Mouse (Mus musculus): ENCODE data around the gene Slc25a44. TPM values are rescaled to one million over a fixed set of nuclear protein-coding genes. Genes with fewer than 3 reads are reported as not detected.

Gene Slc25a44
- total and polyA plus RNA-seq, 3 experiments = 11.9 to 19.1 (median 14.6) TPM

DNA sequence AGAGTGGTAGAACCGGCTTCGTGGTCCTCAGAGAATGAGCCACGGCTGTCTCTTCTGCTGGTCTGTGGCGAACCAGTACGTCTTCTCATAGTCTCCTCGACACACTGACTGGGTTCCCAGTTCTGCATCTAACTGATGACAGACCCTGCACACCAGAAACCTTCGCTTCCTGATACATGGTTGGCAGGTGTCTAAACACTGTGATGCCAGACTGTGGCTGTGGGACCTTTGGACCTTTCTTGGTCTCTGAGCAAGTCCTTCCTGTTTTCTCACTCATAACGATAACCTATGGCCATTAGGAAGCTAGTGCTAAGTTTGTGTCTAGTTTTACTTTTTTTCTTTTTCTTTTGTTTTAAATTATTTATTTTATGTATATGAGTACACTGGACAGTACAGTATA, 23.5 kb upstream of the Slc25a44 start:
- no peaks in the 10 kb centered on the region for H3K79me2 ChIP-seq (replicated peaks; ENCODE audit: control insufficient read depth, insufficient read depth, low read length)
- 77% methylated on average over 8 of the region's 8 CpGs for WGBS
- no peak overlapping the region for H3K9ac ChIP-seq (ENCODE audit: low read depth, low read length)
- no peak for TF ChIP-seq CTCF (IDR thresholded peaks at IDR 0.05)
- no peak for TF ChIP-seq POLR2A (IDR thresholded peaks at IDR 0.05; ENCODE audit: insufficient read depth, low read depth, low read length)
- no peak for TF ChIP-seq EP300 (IDR thresholded peaks at IDR 0.05; ENCODE audit: insufficient read depth, low read depth, low read length)
- H3K36me3 ChIP-seq (ENCODE audit: control insufficient read depth, insufficient read depth, low read length) = no peaks in the 10 kb centered on the region
- H3K27ac ChIP-seq = no peak overlapping the region
- peaks cover 2% of the 10 kb centered on the region for H3K4me1 ChIP-seq (ENCODE audit: control insufficient read depth, insufficient read depth, low read length)
- no peaks in the 10 kb centered on the region for H3K27me3 ChIP-seq (ENCODE audit: control insufficient read depth, insufficient read depth, low read length)
- no peak overlapping the region for H3K4me3 ChIP-seq
- intact Hi-C loops (cut with DNase I) = no loop called here
- no peak for DNase-seq

DNA sequence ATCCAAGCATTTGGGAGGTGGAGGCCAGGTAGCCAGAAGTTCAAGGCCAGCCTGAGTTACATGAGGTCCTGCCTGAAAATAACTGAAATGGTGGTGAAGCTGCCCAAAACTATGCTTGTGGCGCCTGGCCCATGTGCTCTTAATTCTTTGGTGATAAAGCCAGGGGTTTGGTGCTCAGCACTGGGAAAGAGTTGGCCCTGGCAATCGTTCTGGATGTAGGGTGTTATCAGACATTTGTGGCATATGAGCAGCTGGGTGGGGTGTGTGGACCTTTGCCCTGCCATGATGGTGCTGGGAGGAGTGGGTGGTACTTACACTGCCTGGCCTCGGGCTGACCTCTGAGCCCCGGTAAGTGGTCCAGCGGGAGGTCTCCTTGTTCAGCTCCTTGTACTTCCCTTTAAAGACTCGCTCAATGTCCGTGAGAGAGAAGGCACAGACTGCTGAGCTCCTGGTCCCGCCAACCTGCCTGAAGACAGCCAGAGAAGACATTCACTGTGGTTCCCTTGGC, 22.8 kb upstream of the Slc25a44 start:
- no peak for TF ChIP-seq CTCF (IDR thresholded peaks at IDR 0.05)
- no peak for TF ChIP-seq EP300 (IDR thresholded peaks at IDR 0.05; ENCODE audit: insufficient read depth, low read depth, low read length)
- TF ChIP-seq POLR2A (IDR thresholded peaks at IDR 0.05; ENCODE audit: insufficient read depth, low read depth, low read length) = no peak
- no peak for DNase-seq
- intact Hi-C loops (cut with DNase I) = no loop called here
- no peaks in the 10 kb centered on the region for H3K36me3 ChIP-seq (ENCODE audit: control insufficient read depth, insufficient read depth, low read length)
- H3K4me3 ChIP-seq = no peak overlapping the region
- 57% methylated on average over 8 of the region's 8 CpGs for WGBS
- peaks cover 2% of the 10 kb centered on the region for H3K4me1 ChIP-seq (ENCODE audit: control insufficient read depth, insufficient read depth, low read length)
- H3K9ac ChIP-seq (ENCODE audit: low read depth, low read length) = no peak overlapping the region
- no peaks in the 10 kb centered on the region for H3K79me2 ChIP-seq (replicated peaks; ENCODE audit: control insufficient read depth, insufficient read depth, low read length)
- H3K27me3 ChIP-seq (ENCODE audit: control insufficient read depth, insufficient read depth, low read length) = no peaks in the 10 kb centered on the region
- no peak overlapping the region for H3K27ac ChIP-seq

DNA sequence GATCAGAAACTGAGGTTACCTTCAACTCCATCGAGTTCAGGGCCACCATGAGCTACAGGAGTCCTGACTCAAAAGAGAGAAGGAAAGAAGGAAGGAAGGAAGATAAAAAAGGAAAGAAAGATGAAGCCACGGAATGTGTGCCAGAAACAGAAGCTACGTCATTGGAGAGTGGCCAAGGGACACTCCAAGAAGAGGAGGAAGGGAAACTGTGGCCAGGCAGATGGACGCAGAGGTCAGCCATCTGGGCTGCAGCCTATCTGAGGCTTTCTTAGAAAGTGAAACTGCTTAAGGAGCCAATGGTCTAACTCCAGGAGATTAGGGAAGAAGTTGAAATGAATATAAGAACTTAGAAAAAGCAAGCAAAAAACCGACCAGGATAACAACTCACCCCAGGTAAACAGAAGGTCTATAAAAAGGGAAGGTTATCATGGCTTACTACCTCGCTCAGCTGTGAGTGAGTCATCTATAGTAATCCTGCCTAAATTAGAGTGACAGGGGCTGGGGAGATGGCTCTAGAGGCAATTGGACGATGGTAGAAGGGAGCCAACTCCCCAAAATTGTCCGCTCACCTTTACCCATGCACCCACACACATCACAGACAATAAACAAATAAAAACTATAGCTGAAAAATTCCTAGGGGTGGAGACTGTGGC, 21.7 kb upstream of the Slc25a44 start:
- H3K27me3 ChIP-seq (ENCODE audit: control insufficient read depth, insufficient read depth, low read length) = no peaks in the 10 kb centered on the region
- peak in 1 of 2 experiments; percentile 37 for DNase-seq
- 30% methylated on average over 8 of the region's 8 CpGs for WGBS
- H3K27ac ChIP-seq = no peak overlapping the region
- H3K9ac ChIP-seq (ENCODE audit: low read depth, low read length) = no peak overlapping the region
- no peaks in the 10 kb centered on the region for H3K79me2 ChIP-seq (replicated peaks; ENCODE audit: control insufficient read depth, insufficient read depth, low read length)
- H3K4me3 ChIP-seq = no peak overlapping the region
- intact Hi-C loops (cut with DNase I) = no loop called here
- no peak for TF ChIP-seq CTCF (IDR thresholded peaks at IDR 0.05)
- 0 out of 2 replicates have a peak, but pooled peaks have one; percentile 50 for TF ChIP-seq EP300 (IDR thresholded peaks at IDR 0.05; ENCODE audit: insufficient read depth, low read depth, low read length)
- TF ChIP-seq POLR2A (IDR thresholded peaks at IDR 0.05; ENCODE audit: insufficient read depth, low read depth, low read length) = 0 out of 2 replicates have a peak, but pooled peaks have one; percentile 17
- no peaks in the 10 kb centered on the region for H3K36me3 ChIP-seq (ENCODE audit: control insufficient read depth, insufficient read depth, low read length)
- peaks cover 2% of the 10 kb centered on the region for H3K4me1 ChIP-seq (ENCODE audit: control insufficient read depth, insufficient read depth, low read length)

DNA sequence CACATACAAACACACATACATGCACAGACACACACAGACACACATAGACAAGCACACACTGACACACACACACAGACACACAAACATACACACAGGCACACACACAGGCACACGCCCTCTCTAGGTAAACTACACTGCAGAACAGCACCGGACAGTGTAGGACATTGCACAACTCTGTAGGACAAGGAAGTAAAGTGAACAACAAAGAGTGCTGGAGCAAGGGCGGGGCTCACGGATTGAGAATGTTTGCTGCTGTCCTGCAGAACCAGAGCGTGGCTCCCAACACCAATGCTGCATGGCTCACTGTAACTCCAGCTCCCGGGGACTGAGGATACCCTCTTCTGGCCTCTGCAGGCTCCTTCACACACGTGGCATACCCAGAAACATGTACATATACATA, 17.9 kb upstream of the Slc25a44 start:
- Histone ChIP-seq H3K79me2 (replicated peaks; ENCODE audit: control insufficient read depth, insufficient read depth, low read length) (no peaks in the 10 kb centered on the region), H3K27me3 (ENCODE audit: control insufficient read depth, insufficient read depth, low read length) (no peaks in the 10 kb centered on the region), H3K36me3 (ENCODE audit: control insufficient read depth, insufficient read depth, low read length) (no peaks in the 10 kb centered on the region), H3K27ac (no peak overlapping the region), H3K4me1 (ENCODE audit: control insufficient read depth, insufficient read depth, low read length) (peaks cover 2% of the 10 kb centered on the region), H3K9ac (ENCODE audit: low read depth, low read length) (no peak overlapping the region), H3K4me3 (no peak overlapping the region)
- intact Hi-C loops (cut with DNase I) = no loop called here
- TF ChIP-seq CTCF (IDR thresholded peaks at IDR 0.05) (no peak), POLR2A (IDR thresholded peaks at IDR 0.05; ENCODE audit: insufficient read depth, low read depth, low read length) (no peak), EP300 (IDR thresholded peaks at IDR 0.05; ENCODE audit: insufficient read depth, low read depth, low read length) (no peak)
- DNase-seq = peak in 1 of 2 experiments; percentile 39
- 67% methylated on average over 7 of the region's 7 CpGs for WGBS

DNA sequence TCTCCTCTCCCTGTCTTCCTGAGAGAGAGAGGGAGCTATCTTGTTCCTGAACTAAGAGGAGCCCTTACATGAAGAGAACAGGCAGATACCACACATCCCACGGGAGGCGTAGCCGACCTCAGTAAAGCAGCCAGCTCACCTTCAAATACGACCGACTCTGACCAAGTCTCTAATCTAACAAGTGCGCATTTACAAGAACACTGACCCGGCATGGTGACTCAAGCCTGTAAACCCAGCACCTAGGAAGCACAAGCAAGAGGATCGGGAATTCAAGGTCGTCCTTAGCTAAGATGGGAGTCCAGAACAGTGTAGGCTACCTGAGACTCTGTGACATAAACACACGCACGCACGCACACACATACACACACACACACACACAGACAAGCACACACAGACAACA, 17.5 kb upstream of the Slc25a44 start:
- WGBS = 82% methylated on average over 12 of the region's 12 CpGs
- H3K27ac ChIP-seq = no peak overlapping the region
- H3K36me3 ChIP-seq (ENCODE audit: control insufficient read depth, insufficient read depth, low read length) = no peaks in the 10 kb centered on the region
- no peak for DNase-seq
- no peaks in the 10 kb centered on the region for H3K27me3 ChIP-seq (ENCODE audit: control insufficient read depth, insufficient read depth, low read length)
- peaks cover 2% of the 10 kb centered on the region for H3K4me1 ChIP-seq (ENCODE audit: control insufficient read depth, insufficient read depth, low read length)
- H3K9ac ChIP-seq (ENCODE audit: low read depth, low read length) = no peak overlapping the region
- TF ChIP-seq POLR2A (IDR thresholded peaks at IDR 0.05; ENCODE audit: insufficient read depth, low read depth, low read length) (no peak), CTCF (IDR thresholded peaks at IDR 0.05) (no peak), EP300 (IDR thresholded peaks at IDR 0.05; ENCODE audit: insufficient read depth, low read depth, low read length) (no peak)
- H3K79me2 ChIP-seq (replicated peaks; ENCODE audit: control insufficient read depth, insufficient read depth, low read length) = no peaks in the 10 kb centered on the region
- intact Hi-C loops (cut with DNase I) = no loop called here
- H3K4me3 ChIP-seq = no peak overlapping the region

Measured in heart, adult 2 months (tissue).